Mouse (Mus musculus): ENCODE data around the gene Atp8b3.

GRCm38 (mm10) chr10:80496421-80496820 is 42.5 kb downstream of the Atp8b3 start:
- no peak for TF ChIP-seq POLR2AphosphoS5 (IDR thresholded peaks at IDR 0.05; ENCODE audit: insufficient replicate concordance, low read depth, low read length)
- no peak for TF ChIP-seq CTCF (IDR thresholded peaks at IDR 0.05; ENCODE audit: low read depth, low read length)
- no peak for TF ChIP-seq GATA1 (IDR thresholded peaks at IDR 0.05; ENCODE audit: borderline replicate concordance, low read length)
- no peak for TF ChIP-seq TAL1 (conservative IDR thresholded peaks at IDR 0.05; ENCODE audit: low read depth, low read length)
